Mouse (Mus musculus) layer of hippocampus, postnatal 25 days (tissue): ENCODE data around the gene Pacs2. TPM values are rescaled to one million over a fixed set of nuclear protein-coding genes. Genes with fewer than 3 reads are reported as not detected.

Experiments used
- DNase-seq, 2 experiments: peaks; one replicate each; pipeline ENCODE4 v3.0.0; 2022; ENCODE audit warnings: mixed read lengths in 2 of 2, low spot score in 1 of 2; ENCODE audit errors: extremely low spot score in 1 of 2
- microRNA-seq, 2 experiments: library from miRNA; unstranded; fragments of <30 nt; microRNA quantifications; one replicate each; pipeline ENCODE4 v1.2.0; 2021
- total RNA-seq, 2 experiments: library from RNA; stranded (reverse); gene quantifications; 2 replicates each; pipeline ENCODE4 v1.2.3; 2021

Pacs2 gene
- total RNA-seq, 2 experiments from 2014 or later, result 94.2 to 97.8 TPM

GRCm38 (mm10) chr12:113109801-113110200 is 95.5 kb downstream of the Pacs2 start:
- DNase-seq, result no peak

GRCm38 (mm10) chr12:113114141-113114540 is 99.8 kb downstream of the Pacs2 start:
- DNase-seq, result no peak

- no peak for DNase-seq
These were observed 100.7 kb downstream of the Pacs2 start for GRCm38 (mm10) chr12:113114856-113115538.

- peak; percentile 79 to 95 for DNase-seq
These were observed 105.5 kb downstream of the Pacs2 start for GRCm38 (mm10) chr12:113119516-113120410.

Small RNAs within 50 kb of the gene (microRNA-seq; reads per million reads assigned to microRNA genes)
- 0 reads per million in 2 experiments for gene Gm44471

Other genes starting within 250 kb of the Pacs2 start
- 1 to 10 TPM; 3.2 to 3.5 TPM for gene Ahnak2, start 211.9 kb upstream of the Pacs2 start, total RNA-seq
- 10 to 100 TPM; 13.5 to 14.7 TPM for gene Clba1, start 205.6 kb upstream of the Pacs2 start, total RNA-seq
- gene Cdca4, start 185.1 kb upstream of the Pacs2 start, total RNA-seq, result 1 to 10 TPM; 8.0 to 9.7 TPM
- under 1 TPM in 1 of 2 experiments, not detected in 1; 0.10 TPM for gene Gpr132, start 146.3 kb upstream of the Pacs2 start, total RNA-seq
- 10 to 100 TPM; 40.3 to 46.3 TPM for gene Jag2, start 84.7 kb upstream of the Pacs2 start, total RNA-seq
- gene Nudt14, start 72.4 kb upstream of the Pacs2 start, total RNA-seq, result 10 to 100 TPM; 10.8 to 11.9 TPM
- gene Btbd6, start 38.0 kb upstream of the Pacs2 start, total RNA-seq, result 10 to 100 TPM; 55.3 to 56.5 TPM
- 10 to 100 TPM; 46.6 to 61.8 TPM for gene Brf1, start 13.8 kb upstream of the Pacs2 start, total RNA-seq
- 1 to 10 TPM in 1 of 2 experiments, under 1 TPM in 1; 0.64 to 1.2 TPM for gene Tex22, start 60.0 kb downstream of the Pacs2 start, total RNA-seq
- gene Mta1, start 83.8 kb downstream of the Pacs2 start, total RNA-seq, result 10 to 100 TPM; 73.9 to 84.4 TPM
- gene Crip2, start 125.7 kb downstream of the Pacs2 start, total RNA-seq, result 100 to 1,000 TPM; 110 to 113 TPM
- gene Crip1, start 131.8 kb downstream of the Pacs2 start, total RNA-seq, result 10 to 100 TPM in 1 of 2 experiments, 1 to 10 TPM in 1; 7.6 to 12.6 TPM
- 1 to 10 TPM; 1.1 to 1.2 TPM for gene Tedc1, start 141.9 kb downstream of the Pacs2 start, total RNA-seq
- gene Tmem121, start 171.4 kb downstream of the Pacs2 start, total RNA-seq, result 10 to 100 TPM; 22.6 to 23.3 TPM